Mouse (Mus musculus): ENCODE data around the gene Brca1.

DNA sequence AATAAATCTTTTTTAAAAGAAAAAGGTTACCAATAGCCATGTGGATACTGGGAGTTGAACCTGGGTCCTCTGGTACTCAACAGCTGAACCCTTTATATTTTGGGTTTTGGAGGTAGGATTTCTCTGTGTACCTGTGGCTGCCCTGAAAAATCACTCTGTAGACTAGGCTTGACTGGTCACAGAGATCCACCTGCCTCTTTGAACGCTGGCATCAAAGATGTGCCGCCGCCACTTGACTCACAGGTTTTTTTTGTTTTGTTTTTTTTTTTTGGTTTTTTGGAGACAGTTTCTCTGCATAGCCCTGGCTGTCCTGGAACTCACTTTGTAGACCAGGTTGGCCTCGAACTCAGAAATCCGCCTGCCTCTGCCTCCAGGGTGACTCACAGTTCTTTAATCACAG lies 104.0 kb downstream of the Brca1 start:
- TF ChIP-seq CTCF (IDR thresholded peaks at IDR 0.05; ENCODE audit: low read depth, low read length) (no peak), POLR2A (IDR thresholded peaks at IDR 0.05; ENCODE audit: borderline replicate concordance, low read depth, low read length) (no peak)
